ENCODE assay signal across 7 mouse cellular contexts in the genomic region with DNA sequence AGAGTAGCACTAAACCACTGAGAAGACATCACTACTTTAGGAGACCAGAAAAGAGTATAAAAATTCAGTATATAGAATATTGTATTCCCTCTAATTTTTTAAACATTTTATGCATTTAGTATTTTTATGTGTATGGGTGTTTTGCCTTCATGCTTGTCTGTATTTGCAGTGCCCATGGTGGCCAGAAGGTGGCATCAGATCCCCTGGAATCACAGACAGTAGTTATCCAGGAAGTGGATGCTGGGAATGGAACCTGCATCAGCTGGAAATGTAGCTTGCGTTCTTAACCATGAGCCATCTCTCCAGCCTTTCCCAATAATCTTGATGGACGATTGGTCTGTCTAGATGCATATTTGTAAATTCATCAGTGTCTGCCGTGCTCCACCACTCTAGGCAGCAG. TPM values are rescaled to one million over a fixed set of nuclear protein-coding genes. Genes with fewer than 3 reads are reported as not detected.
DNase-seq lines count a peak whose midpoint lies in the region; ATAC-seq and TF ChIP-seq lines count a peak whose summit lies in the region.

No protein-coding gene starts in this region.

- DNase-seq in left cerebral cortex, adult 2 months (ENCODE audit: extremely low spot score in 1 of 2, low spot score in 2 of 2) = peak in 1 of 2 experiments; percentile 35
- DNase-seq in left cerebral cortex, postnatal 36 days (ENCODE audit: low spot score in 2 of 2) = no peak
- DNase-seq in ZHBTc4 (ENCODE audit: low read depth, low spot score) = peak; percentile 70
- peak; percentile 72 for DNase-seq in embryonic facial prominence, embryonic 11.5 days (ENCODE audit: low spot score)
- peak; percentile 70 to 76 for DNase-seq in kidney, postnatal 4 days

- no peak for ATAC-seq in embryonic facial prominence, embryonic 11.5 days (replicated peaks; ENCODE audit: insufficient number of reproducible peaks, low FRiP score, low TSS enrichment, low read depth)

- 83% methylated on average over 3 of the region's 3 CpGs for WGBS in embryonic facial prominence, embryonic 11.5 days
- WGBS in small intestine, adult 2 months = 77% methylated on average over 3 of the region's 3 CpGs

- H3K4me3 ChIP-seq in left cerebral cortex, adult 2 months = no peak overlapping the region
- no peak overlapping the region for H3K4me3 ChIP-seq in E14TG2a.4 (replicated peaks; ENCODE audit: low read length)
- no peak overlapping the region for H3K4me3 ChIP-seq in embryonic facial prominence, embryonic 11.5 days (ENCODE audit: low read depth, low read length)
- no peak overlapping the region for H3K4me3 ChIP-seq in small intestine, adult 2 months (ENCODE audit: low read depth, low read length)

- peaks cover 87% of the 10 kb centered on the region for H3K36me3 ChIP-seq in E14TG2a.4 (ENCODE audit: insufficient read depth, low read length)
- H3K36me3 ChIP-seq in embryonic facial prominence, embryonic 11.5 days (replicated peaks; ENCODE audit: control insufficient read depth, insufficient read depth, low read depth, low read length) = peaks cover 19% of the 10 kb centered on the region
- H3K36me3 ChIP-seq in small intestine, adult 2 months (ENCODE audit: control insufficient read depth, insufficient read depth, low read length) = peaks cover 56% of the 10 kb centered on the region

- H3K27ac ChIP-seq in left cerebral cortex, adult 2 months = no peak overlapping the region
- no peak overlapping the region for H3K27ac ChIP-seq in embryonic facial prominence, embryonic 11.5 days (replicated peaks; ENCODE audit: low read depth, low read length)
- no peak overlapping the region for H3K27ac ChIP-seq in small intestine, adult 2 months (ENCODE audit: insufficient read depth, low read depth, low read length)

- TF ChIP-seq POLR2A in small intestine, adult 2 months (IDR thresholded peaks at IDR 0.05; ENCODE audit: low read depth, low read length) = no peak

- peaks cover 7% of the 10 kb centered on the region; the same call in 1 of the 2 replicates for H3K4me1 ChIP-seq in E14TG2a.4 (replicated peaks; ENCODE audit: low read depth, low read length)
- H3K4me1 ChIP-seq in embryonic facial prominence, embryonic 11.5 days (ENCODE audit: control insufficient read depth, insufficient read depth, low read length) = no peaks in the 10 kb centered on the region
- no peaks in the 10 kb centered on the region for H3K4me1 ChIP-seq in small intestine, adult 2 months (ENCODE audit: control insufficient read depth, insufficient read depth, insufficient read length, low read length)

- intact Hi-C loops in left cerebral cortex, adult 2 months (cut with DNase I) = no loop called here
- intact Hi-C loops in left cerebral cortex, postnatal 36 days (cut with DNase I) = loop anchor here (10.0 kb wide), 1 partner anchor 1105 kb away; no protein-coding TSS in a partner anchor

- H3K27me3 ChIP-seq in E14TG2a.4 (ENCODE audit: insufficient read depth, low read length) = no peaks in the 10 kb centered on the region
- H3K27me3 ChIP-seq in embryonic facial prominence, embryonic 11.5 days (ENCODE audit: control insufficient read depth, insufficient read depth, low read length) = no peaks in the 10 kb centered on the region
- H3K27me3 ChIP-seq in small intestine, adult 2 months (ENCODE audit: control insufficient read depth, insufficient read depth, low read length) = no peaks in the 10 kb centered on the region

- no peak overlapping the region for H3K9ac ChIP-seq in embryonic facial prominence, embryonic 11.5 days (replicated peaks; ENCODE audit: low read length)

- peak; percentile 70 for TF ChIP-seq CTCF in left cerebral cortex, adult 2 months (IDR thresholded peaks at IDR 0.05)
- peak; percentile 77 for TF ChIP-seq CTCF in E14TG2a.4 (conservative IDR thresholded peaks at IDR 0.05; ENCODE audit: low read length)
- peak; percentile 55; the same call in 1 of the 2 replicates for TF ChIP-seq CTCF in small intestine, adult 2 months (IDR thresholded peaks at IDR 0.05; ENCODE audit: extremely low read depth, insufficient read length, insufficient replicate concordance, low read depth, low read length)

- H3K4me2 ChIP-seq in embryonic facial prominence, embryonic 11.5 days (ENCODE audit: low read depth, low read length) = no peak overlapping the region

- H3K9me3 ChIP-seq in E14TG2a.4 (ENCODE audit: low read length) = no peaks in the 10 kb centered on the region
- no peaks in the 10 kb centered on the region for H3K9me3 ChIP-seq in embryonic facial prominence, embryonic 11.5 days (replicated peaks; ENCODE audit: control insufficient read depth, low read length)

RNA-seq across cellular contexts. Expression of gene Ncbp1, which starts 8.2 kb away (rescaled TPM):
- 10 to 100 TPM; 47.4 to 49.5 TPM for total RNA-seq in left cerebral cortex, adult 2 months (2021)
- total RNA-seq in left cerebral cortex, postnatal 36 days (2021) = 10 to 100 TPM; 43.3 to 49.9 TPM
- 138 and 143 TPM in 2 replicates for polyA plus RNA-seq in embryonic facial prominence, embryonic 11.5 days (2014; fragmentation: Nextera tagmentation; extraction: Ambion mirVana)
- polyA plus RNA-seq in small intestine, adult 2 months (2012; rRNA removed) = 6.0 and 6.9 TPM in 2 replicates

RNA-seq across cellular contexts. Expression of gene Tstd2, which starts 8.3 kb away (rescaled TPM):
- total RNA-seq in left cerebral cortex, adult 2 months (2021) = 10 to 100 TPM; 17.8 to 18.6 TPM
- total RNA-seq in left cerebral cortex, postnatal 36 days (2021) = 10 to 100 TPM; 14.3 to 21.4 TPM
- polyA plus RNA-seq in embryonic facial prominence, embryonic 11.5 days (2014; fragmentation: Nextera tagmentation; extraction: Ambion mirVana) = 36.6 and 36.7 TPM in 2 replicates
- polyA plus RNA-seq in small intestine, adult 2 months (2012; rRNA removed) = 3.6 and 6.5 TPM in 2 replicates

Comparison
In these comparisons a context has a peak if more than half of its experiments do, and no peak if none do; other contexts are left out.
1. DNase-seq: peak in ZHBTc4 (single experiment), embryonic facial prominence, embryonic 11.5 days (single experiment) and kidney, postnatal 4 days (2 of 2); none in left cerebral cortex, postnatal 36 days (0 of 2).
2. Peak in every context shown above with its lines, with median percentiles within 50 percentile points of each other: CTCF ChIP-seq.